In the genomic region with DNA sequence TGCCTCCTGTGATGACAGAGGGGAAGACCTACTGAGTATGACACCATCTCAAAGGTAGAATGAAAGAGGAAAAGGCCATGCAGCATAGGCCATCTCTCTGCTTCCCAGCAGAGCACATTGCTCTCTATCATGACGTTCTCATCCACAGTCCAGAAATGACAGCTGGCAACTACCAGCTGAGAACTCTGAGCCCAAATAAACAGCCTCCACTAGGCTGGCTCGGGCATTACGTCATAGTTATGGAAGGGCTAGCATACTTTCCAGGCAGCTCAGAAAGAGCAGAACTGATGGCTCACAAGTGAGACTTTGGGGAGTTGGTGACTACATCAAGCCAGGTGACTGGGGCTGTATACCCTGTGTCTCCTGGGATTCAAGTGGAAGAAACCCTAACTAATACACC, we compare ENCODE assay signal across 22 mouse cellular contexts.
"Had no signal": no experiment of that assay in that cellular context is flagged by ENCODE, and none has a peak within 500 bp of the region (broad histone marks: within the 10 kb centered on the region; RNA-seq: fewer than 3 reads in every experiment).

No protein-coding gene starts in this region.

- H3K4me2 ChIP-seq: liver, embryonic 15.5 days; lung, embryonic 15.5 days; midbrain, embryonic 12.5 days; neural tube, embryonic 13.5 days; neural tube, embryonic 15.5 days; stomach, embryonic 15.5 days had no signal

- H3K27me3 ChIP-seq: lung, embryonic 15.5 days; stomach, embryonic 15.5 days had no signal

- H3K27ac ChIP-seq: liver, embryonic 15.5 days; lung, embryonic 15.5 days; macrophage; midbrain, embryonic 12.5 days; neural tube, embryonic 13.5 days; neural tube, embryonic 15.5 days; stomach, embryonic 15.5 days had no signal

- DNase-seq: liver, postnatal 0 days; lung, adult 2 months; lung, postnatal 14 days; lung, postnatal 36 days; midbrain, embryonic 14.5 days; retina, postnatal 1 day; right cerebral cortex, adult 18-20 months; right cerebral cortex, postnatal 25 days; right cerebral cortex, postnatal 4 days; thymus, adult 18-20 months; thymus, postnatal 14 days; thymus, postnatal 36 days had no signal

- H3K4me1 ChIP-seq: liver, embryonic 15.5 days; lung, embryonic 15.5 days; midbrain, embryonic 12.5 days; neural tube, embryonic 13.5 days; neural tube, embryonic 15.5 days; stomach, embryonic 15.5 days had no signal

- ATAC-seq: liver, postnatal 0 days; lung, postnatal 0 days; midbrain, embryonic 16.5 days had no signal

- H3K9ac ChIP-seq: liver, embryonic 15.5 days; liver, postnatal 0 days; lung, embryonic 15.5 days; midbrain, embryonic 12.5 days; neural tube, embryonic 13.5 days; neural tube, embryonic 15.5 days; stomach, embryonic 15.5 days had no signal

- H3K4me3 ChIP-seq: liver, embryonic 15.5 days; lung, embryonic 15.5 days; megakaryocyte, embryonic 14.5 days; midbrain, embryonic 12.5 days; neural tube, embryonic 13.5 days; neural tube, embryonic 15.5 days; stomach, embryonic 15.5 days had no signal

- H3K9me3 ChIP-seq: liver, embryonic 15.5 days; lung, embryonic 15.5 days; neural tube, embryonic 13.5 days; neural tube, embryonic 15.5 days; stomach, embryonic 15.5 days had no signal
